Mouse (Mus musculus): ENCODE results near the gene Olfr576.

Gene Olfr576

DNA sequence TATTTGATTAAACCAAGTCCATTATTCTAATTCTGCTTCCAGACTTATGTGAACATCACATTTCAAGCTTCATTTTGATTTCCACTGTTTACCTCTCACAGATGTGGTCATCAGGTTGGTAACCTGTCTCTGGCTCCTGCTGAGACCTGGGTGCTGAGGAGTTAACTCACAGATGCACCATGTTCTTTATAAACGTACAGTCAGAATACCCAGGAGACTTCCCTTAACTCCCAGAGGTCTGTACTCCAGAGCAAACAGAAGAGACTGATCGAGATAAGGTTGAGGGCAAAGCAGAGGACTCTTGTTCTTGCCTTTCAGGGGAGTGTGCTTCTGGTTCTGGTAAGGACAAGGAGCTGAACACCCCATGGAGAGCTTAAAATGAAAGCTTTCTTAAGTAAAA is at the start of gene Olfr576:
Olfr576 (plus strand) TSS at position 301 of the 400 bp plus-strand sequence.
- no peak for DNase-seq (ENCODE audit: low spot score)

- DNase-seq (ENCODE audit: low spot score), result no peak
These were observed 47.2 kb upstream of the Olfr576 start for GRCm38 (mm10) chr7:102915261-102915660.

- no peak for DNase-seq (ENCODE audit: low spot score)
These were observed 46.1 kb upstream of the Olfr576 start for GRCm38 (mm10) chr7:102916405-102916804.

DNA sequence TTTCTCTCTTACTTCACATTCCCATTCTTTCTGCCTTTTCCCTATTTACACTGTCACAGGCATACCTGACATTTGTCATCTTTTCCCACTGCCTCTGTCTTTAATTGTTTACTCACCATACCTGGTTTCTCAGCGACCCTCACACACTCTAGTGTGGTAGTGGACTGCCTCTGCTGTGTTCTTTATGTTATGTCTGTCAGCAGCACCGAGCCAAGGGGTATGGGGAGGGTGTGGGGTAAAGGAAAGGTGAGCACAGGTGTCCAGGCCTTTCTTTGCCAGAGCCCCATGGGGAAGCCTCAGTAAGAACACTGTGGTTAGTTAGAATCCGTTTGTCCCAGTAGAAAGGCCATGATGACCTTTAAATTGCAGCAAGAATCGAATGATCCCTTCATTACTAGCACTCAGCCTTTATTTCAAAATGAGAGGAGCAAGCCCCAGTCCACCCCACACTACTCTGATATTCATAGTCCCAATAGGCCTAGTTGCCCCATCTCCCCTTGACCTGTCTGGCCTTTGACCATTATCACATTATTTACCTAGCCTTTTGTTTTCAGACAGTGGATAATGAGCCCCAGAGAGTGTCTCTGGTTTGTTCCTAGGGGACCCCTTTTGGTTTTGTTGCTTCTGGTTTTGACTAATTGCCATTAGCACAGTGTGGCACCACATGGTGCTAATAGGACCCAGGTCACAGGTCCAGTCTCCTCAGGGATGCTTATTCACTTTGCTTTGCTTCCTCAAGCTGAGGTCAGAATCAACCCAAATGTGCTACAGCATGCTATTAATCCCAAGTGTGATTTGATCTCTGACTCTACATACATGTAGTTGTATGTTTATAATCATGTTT is 45.2 kb upstream of the Olfr576 start, which contains the start of gene Olfr571:
Olfr571 (minus strand) TSS at position 505 of the 844 bp plus-strand sequence.
- no peak for DNase-seq (ENCODE audit: low spot score)

GRCm38 (mm10) chr7:102919632-102920031 is 42.8 kb upstream of the Olfr576 start:
- peak; percentile 52 for DNase-seq (ENCODE audit: low spot score)

- no peak for DNase-seq (ENCODE audit: low spot score)
These were observed 38.4 kb upstream of the Olfr576 start, which contains the start of gene Olfr572 for GRCm38 (mm10) chr7:102924109-102924508. Gene Olfr572 (plus strand): TSS chr7:102924409.

DNA sequence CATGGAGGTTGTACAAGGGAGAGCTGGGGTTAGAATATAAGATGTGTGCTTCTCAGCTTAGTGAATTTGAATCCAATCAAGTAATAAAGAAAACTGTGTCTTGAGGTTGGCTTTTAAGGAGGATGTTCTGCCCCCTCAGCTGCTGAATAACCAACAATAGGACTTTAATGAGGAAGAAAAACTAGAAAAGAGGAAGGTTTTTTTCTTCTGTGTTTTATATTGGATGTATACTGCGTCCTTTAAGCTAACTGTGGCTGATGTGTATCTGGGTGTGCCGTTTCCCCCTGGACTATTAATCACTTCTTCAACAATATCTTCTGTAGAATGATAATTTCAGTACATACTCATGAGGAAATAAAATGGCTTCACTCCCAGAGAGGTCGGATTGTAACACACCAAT is 35.4 kb upstream of the Olfr576 start:
- no peak for DNase-seq (ENCODE audit: low spot score)

- no peak for DNase-seq (ENCODE audit: low spot score)
These were observed 20.0 kb upstream of the Olfr576 start, which contains the start of gene Olfr573-ps1 for GRCm38 (mm10) chr7:102942475-102942874. Gene Olfr573-ps1 (minus strand): TSS chr7:102942575.

- DNase-seq (ENCODE audit: low spot score), result no peak
These were observed 19.0 kb upstream of the Olfr576 start for GRCm38 (mm10) chr7:102943417-102943816.

DNA sequence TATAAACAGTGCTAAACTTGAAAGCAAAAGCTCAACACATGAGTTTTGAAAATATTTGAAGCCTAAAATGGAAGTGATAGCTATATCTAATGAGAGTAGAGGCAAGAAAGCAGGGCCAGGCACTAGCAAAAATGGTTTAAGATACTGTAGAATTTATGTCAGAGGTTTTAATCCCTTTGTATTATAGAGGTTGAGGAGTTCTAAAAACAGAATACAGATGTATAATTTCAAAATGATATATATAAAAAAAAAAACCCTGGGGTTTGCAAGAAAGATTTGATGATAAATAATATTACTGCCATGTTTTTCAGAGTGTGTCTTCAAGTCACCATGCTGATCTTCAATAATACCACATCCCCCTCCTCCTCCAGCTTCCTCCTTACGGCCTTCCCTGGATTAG is 14.3 kb upstream of the Olfr576 start, which contains the start of gene Olfr574:
Olfr574 (plus strand) TSS at position 301 of the 400 bp plus-strand sequence.
- DNase-seq (ENCODE audit: low spot score), result no peak

DNA sequence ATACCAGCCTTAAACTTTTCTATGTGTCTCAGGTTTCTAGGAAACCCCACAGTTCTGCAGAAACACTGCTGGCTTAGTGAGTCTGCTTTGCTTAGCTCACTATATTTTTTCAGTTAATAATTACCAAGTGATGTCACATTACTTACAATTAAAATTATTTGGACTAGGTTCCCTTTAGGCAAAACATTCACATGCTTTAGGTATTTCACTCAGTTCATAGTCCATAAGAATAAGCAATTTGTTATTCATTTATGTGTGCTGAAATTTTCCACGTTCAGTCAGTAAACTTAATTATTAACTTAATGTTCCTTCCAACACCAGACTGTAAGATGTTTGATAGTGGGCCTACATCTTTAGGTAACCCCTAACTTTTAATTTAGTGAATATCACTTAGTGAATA is 11.7 kb upstream of the Olfr576 start:
- no peak for DNase-seq (ENCODE audit: low spot score)

DNA sequence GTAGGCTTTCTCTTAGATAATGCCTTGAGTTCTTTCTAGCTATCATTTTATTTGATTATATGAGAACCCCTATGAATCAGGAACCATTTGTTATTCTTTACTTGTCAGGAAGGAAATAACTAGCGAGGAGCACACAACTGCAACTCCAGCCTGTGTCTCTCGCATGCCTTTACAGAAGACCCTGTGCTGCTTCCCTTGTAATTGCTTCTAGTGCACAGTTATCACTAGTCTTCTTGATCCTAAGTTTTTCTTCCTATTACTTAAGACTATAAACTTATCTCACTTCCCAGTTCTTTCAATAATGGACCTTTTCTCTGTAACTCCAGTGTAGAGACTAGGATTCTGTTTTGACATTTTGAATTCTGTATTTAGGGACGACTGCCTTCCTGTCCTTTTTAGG is 4.3 kb upstream of the Olfr576 start:
- DNase-seq (ENCODE audit: low spot score), result no peak

GRCm38 (mm10) chr7:102958593-102958992 is 3.9 kb upstream of the Olfr576 start, which contains the start of gene Olfr575:
Gene Olfr575 (minus strand): TSS chr7:102958775.
- DNase-seq (ENCODE audit: low spot score), result peak; percentile 30

GRCm38 (mm10) chr7:102974399-102974798 is 11.9 kb downstream of the Olfr576 start:
- no peak for DNase-seq (ENCODE audit: low spot score)

- DNase-seq (ENCODE audit: low spot score), result no peak
These were observed 13.4 kb downstream of the Olfr576 start, which contains the start of gene Olfr577 for GRCm38 (mm10) chr7:102975843-102976242. Gene Olfr577 (minus strand): TSS chr7:102975943.

DNA sequence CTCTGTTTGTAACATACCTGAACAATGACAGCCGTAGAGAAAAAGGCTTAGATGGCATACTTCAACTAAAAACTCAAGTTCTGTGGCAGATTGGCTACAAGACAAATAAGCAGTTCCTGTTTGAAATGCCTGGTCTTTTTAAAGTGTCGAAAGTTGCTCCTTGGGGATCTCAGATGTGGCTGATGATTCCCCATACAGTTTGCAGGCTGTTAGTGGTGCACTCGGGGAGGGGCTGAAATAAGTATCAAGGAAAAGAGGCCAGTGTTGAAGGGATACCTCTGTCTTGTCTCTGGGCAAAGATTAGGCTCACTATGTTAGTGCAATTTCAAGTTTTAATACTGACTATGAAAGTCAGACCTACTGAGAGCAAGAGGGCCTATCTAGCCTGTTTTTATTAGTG is 26.8 kb downstream of the Olfr576 start, which contains the start of gene Olfr578:
Olfr578 (minus strand) TSS at position 101 of the 400 bp plus-strand sequence.
- no peak for DNase-seq (ENCODE audit: low spot score)
